Mouse (Mus musculus) forebrain, embryonic 14.5 days (tissue): ENCODE measurements around the gene Shisa5. TPM values are rescaled to one million over a fixed set of nuclear protein-coding genes. Genes with fewer than 3 reads are reported as not detected.

Experiments
- ATAC-seq: fragments of 200-750 bp; cut with Nextera tagmentation; 2 replicates; pipeline ENCODE4 v1.8.0; 2017; ENCODE audit warnings: mild to moderate bottlenecking, moderate library complexity
- DNase-seq: peaks from one replicate; pipeline ENCODE4 v3.0.0-alpha.2; 2015; ENCODE audit warnings: low spot score
- H3K27ac ChIP-seq: fragments of 300-500 bp; sonication (generic); 2 replicates; pipeline ENCODE4 v1.5.1; 2014; ENCODE audit warnings: low read depth, mild to moderate bottlenecking, control low read depth, low read length, moderate library complexity
- H3K27me3 ChIP-seq: fragments of 300-500 bp; sonication (generic); replicated peaks from 2 replicates; pipeline ENCODE4 v1.6.1; 2014; ENCODE audit warnings: low read length, control low read depth, mixed read lengths; ENCODE audit not compliant: control insufficient read depth, insufficient read depth
- H3K36me3 ChIP-seq: fragments of 300-500 bp; sonication (generic); 2 replicates; pipeline ENCODE4 v1.6.1; 2014; ENCODE audit warnings: low read length, control low read depth; ENCODE audit not compliant: control insufficient read depth, insufficient read depth
- H3K4me1 ChIP-seq: fragments of 300-500 bp; sonication (generic); 2 replicates; pipeline ENCODE4 v1.6.1; 2014; ENCODE audit warnings: antibody characterized with exemption, low read length, control low read depth; ENCODE audit not compliant: control insufficient read depth, insufficient read depth
- H3K4me2 ChIP-seq: fragments of 300-500 bp; sonication (generic); 2 replicates; pipeline ENCODE4 v1.6.1; 2014; ENCODE audit warnings: mild to moderate bottlenecking, control low read depth, low read length
- H3K4me3 ChIP-seq: fragments of 300-500 bp; sonication (generic); 2 replicates; pipeline ENCODE4 v1.5.1; 2014; ENCODE audit warnings: low read depth, low read length, control low read depth
- H3K9ac ChIP-seq: fragments of 300-500 bp; sonication (generic); 2 replicates; pipeline ENCODE4 v1.6.1; 2014; ENCODE audit warnings: mild to moderate bottlenecking, low read length, control low read depth, moderate library complexity
- H3K9me3 ChIP-seq: fragments of 300-500 bp; sonication (generic); replicated peaks from 2 replicates; pipeline ENCODE4 v1.6.1; 2016; ENCODE audit warnings: low read length, control low read depth, mixed read lengths; ENCODE audit not compliant: control insufficient read depth
- WGBS: fragments of 180-500 bp; shearing (Covaris S2); extraction: QIAGEN DNeasy Blood & Tissue Kit; methylation state at CpG from one replicate; pipeline ENCODE4 v1.1.7; 2014; 5-methylcytosine and 5-hydroxymethylcytosine counted together
- polyA plus RNA-seq: library from polyadenylated mRNA; unstranded; fragments of >200 nt; fragmentation: Nextera tagmentation; extraction: Ambion mirVana; gene quantifications from 2 replicates; pipeline ENCODE4 v1.2.1, GENCODE M21; 2014

Shisa5 gene
- polyA plus RNA-seq, 1 experiment from 2014 or later = 40.8 TPM

- 0 out of 2 replicates have a peak, but pooled peaks cover 3% of the 10 kb centered on the region for H3K36me3 ChIP-seq
- H3K27ac ChIP-seq = no peak overlapping the region
- no peak overlapping the region for H3K4me3 ChIP-seq
- ATAC-seq (no peak), DNase-seq (no peak)
- no peaks in the 10 kb centered on the region for H3K9me3 ChIP-seq
- no peak overlapping the region for H3K9ac ChIP-seq
- H3K4me1 ChIP-seq = no peaks in the 10 kb centered on the region
- H3K4me2 ChIP-seq = no peak overlapping the region
- 85% methylated on average over 4 of the region's 4 CpGs for WGBS
- no peaks in the 10 kb centered on the region for H3K27me3 ChIP-seq
These were observed 39.2 kb upstream of the Shisa5 start for GRCm38 (mm10) chr9:108999167-108999526.

- ATAC-seq = peak; percentile 52; the same call in 1 of the 2 replicates
- no peaks in the 10 kb centered on the region for H3K4me1 ChIP-seq
- WGBS = 8% methylated on average over 3 of the region's 3 CpGs
These were observed 37.6 kb upstream of the Shisa5 start for GRCm38 (mm10) chr9:109000726-109001125.

GRCm38 (mm10) chr9:109003201-109003600 lies 35.2 kb upstream of the Shisa5 start:
- H3K4me2 ChIP-seq = no peak overlapping the region
- H3K9ac ChIP-seq = no peak overlapping the region
- H3K4me1 ChIP-seq = no peaks in the 10 kb centered on the region
- WGBS = 54% methylated on average over 2 of the region's 2 CpGs
- no peaks in the 10 kb centered on the region for H3K27me3 ChIP-seq
- H3K9me3 ChIP-seq = no peaks in the 10 kb centered on the region
- ATAC-seq (no peak), DNase-seq (peak; percentile 38)
- no peak overlapping the region for H3K4me3 ChIP-seq
- 0 out of 2 replicates have a peak, but pooled peaks cover 9% of the 10 kb centered on the region for H3K36me3 ChIP-seq
- H3K27ac ChIP-seq = no peak overlapping the region

More at GRCm38 (mm10) chr9:109000726-109001125, 37.6 kb upstream of the Shisa5 start:
- Histone ChIP-seq H3K36me3 (0 out of 2 replicates have a peak, but pooled peaks cover 3% of the 10 kb centered on the region), H3K27me3 (no peaks in the 10 kb centered on the region), H3K9ac (no peak overlapping the region), H3K27ac (no peak overlapping the region), H3K4me3 (no peak overlapping the region), H3K4me2 (no peak overlapping the region), H3K9me3 (no peaks in the 10 kb centered on the region)
- peak; percentile 71 for DNase-seq

- 0 out of 2 replicates have a peak, but pooled peaks cover 13% of the 10 kb centered on the region for H3K36me3 ChIP-seq
- no peak overlapping the region for H3K4me2 ChIP-seq
- H3K27ac ChIP-seq = no peak overlapping the region
- H3K9ac ChIP-seq = no peak overlapping the region
- H3K9me3 ChIP-seq = no peaks in the 10 kb centered on the region
- ATAC-seq (no peak), DNase-seq (no peak)
- H3K4me3 ChIP-seq = no peak overlapping the region
- H3K4me1 ChIP-seq = no peaks in the 10 kb centered on the region
- WGBS = 87% methylated on average over 21 of the region's 21 CpGs
- H3K27me3 ChIP-seq = no peaks in the 10 kb centered on the region
These were observed 31.2 kb upstream of the Shisa5 start for GRCm38 (mm10) chr9:109007025-109007780.

- H3K27me3 ChIP-seq = no peaks in the 10 kb centered on the region
- H3K36me3 ChIP-seq = 0 out of 2 replicates have a peak, but pooled peaks cover 10% of the 10 kb centered on the region
- DNase-seq (no peak), ATAC-seq (no peak)
- H3K9me3 ChIP-seq = no peaks in the 10 kb centered on the region
- H3K4me1 ChIP-seq = no peaks in the 10 kb centered on the region
- H3K27ac ChIP-seq = no peak overlapping the region
- H3K4me3 ChIP-seq = no peak overlapping the region
- no peak overlapping the region for H3K4me2 ChIP-seq
- 78% methylated on average over 9 of the region's 9 CpGs for WGBS
- H3K9ac ChIP-seq = no peak overlapping the region
These were observed 30.3 kb upstream of the Shisa5 start for GRCm38 (mm10) chr9:109008081-109008480.

- DNase-seq (no peak), ATAC-seq (no peak)
- 74% methylated on average over 10 of the region's 10 CpGs for WGBS
- Histone ChIP-seq H3K4me3 (no peak overlapping the region), H3K27me3 (no peaks in the 10 kb centered on the region), H3K36me3 (0 out of 2 replicates have a peak, but pooled peaks cover 10% of the 10 kb centered on the region), H3K9me3 (no peaks in the 10 kb centered on the region), H3K9ac (no peak overlapping the region), H3K27ac (no peak overlapping the region), H3K4me1 (no peaks in the 10 kb centered on the region), H3K4me2 (no peak overlapping the region)
These were observed 29.2 kb upstream of the Shisa5 start for GRCm38 (mm10) chr9:109008994-109009635.

- Histone ChIP-seq H3K27ac (no peak overlapping the region), H3K4me2 (no peak overlapping the region), H3K4me1 (no peaks in the 10 kb centered on the region), H3K4me3 (no peak overlapping the region), H3K9me3 (no peaks in the 10 kb centered on the region), H3K9ac (no peak overlapping the region), H3K27me3 (no peaks in the 10 kb centered on the region), H3K36me3 (0 out of 2 replicates have a peak, but pooled peaks cover 10% of the 10 kb centered on the region)
- DNase-seq (no peak), ATAC-seq (no peak)
- WGBS = 67% methylated on average over 17 of the region's 17 CpGs
These were observed 28.6 kb upstream of the Shisa5 start for GRCm38 (mm10) chr9:109009636-109010315.

GRCm38 (mm10) chr9:109010316-109010690 lies 28.1 kb upstream of the Shisa5 start:
- no peak overlapping the region for H3K9ac ChIP-seq
- ATAC-seq (no peak), DNase-seq (no peak)
- no peaks in the 10 kb centered on the region for H3K27me3 ChIP-seq
- H3K9me3 ChIP-seq = no peaks in the 10 kb centered on the region
- H3K36me3 ChIP-seq = 0 out of 2 replicates have a peak, but pooled peaks cover 10% of the 10 kb centered on the region
- H3K4me2 ChIP-seq = no peak overlapping the region
- no peaks in the 10 kb centered on the region for H3K4me1 ChIP-seq
- H3K27ac ChIP-seq = no peak overlapping the region
- WGBS = 88% methylated on average over 14 of the region's 14 CpGs
- no peak overlapping the region for H3K4me3 ChIP-seq
